Mouse (Mus musculus): ENCODE data around the gene Lingo4.

Lingo4 gene

DNA sequence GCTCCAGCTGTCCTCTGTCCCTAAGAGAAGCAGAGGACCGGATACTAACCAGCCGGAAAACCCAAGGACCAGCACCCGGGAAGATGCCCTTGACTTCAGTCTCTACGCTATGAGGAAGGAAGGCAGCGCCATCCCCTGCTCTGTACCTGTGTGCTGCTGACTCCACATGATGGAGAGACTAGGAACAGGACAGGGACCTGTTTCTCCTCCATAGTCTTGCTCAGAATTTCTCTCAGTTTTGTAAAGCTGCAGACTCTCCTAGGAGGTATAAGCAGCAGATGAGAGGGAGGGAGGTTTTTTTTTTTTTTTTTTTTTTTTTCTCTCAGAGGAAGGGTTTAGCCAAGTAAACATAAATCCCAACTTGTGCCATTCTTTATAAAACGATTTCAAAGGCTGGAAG lies at the start of gene Lingo4:
TSS of gene Lingo4 (plus strand) at position 301 of the 400 bp plus-strand sequence.
- no peak for DNase-seq

DNA sequence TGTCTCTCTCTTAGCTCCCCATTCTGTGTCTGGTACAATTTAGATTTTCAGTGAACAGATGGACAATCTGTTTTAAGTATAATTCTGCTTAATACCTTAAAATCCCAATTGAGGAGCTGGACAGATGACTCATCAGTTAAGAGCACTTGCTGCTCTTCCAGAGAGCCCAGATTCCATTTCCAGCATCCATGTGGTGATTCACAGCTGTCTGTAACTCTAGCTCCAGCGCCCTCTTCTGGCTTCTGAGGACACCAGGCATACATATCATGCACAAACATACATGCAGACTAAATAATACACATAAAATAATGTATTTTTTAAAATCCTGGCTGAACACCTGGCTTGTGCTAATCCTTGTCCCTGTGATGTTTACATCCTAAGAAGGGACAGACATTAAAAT lies 37.5 kb upstream of the Lingo4 start:
- no peak for DNase-seq

- DNase-seq, result no peak
Observed at GRCm38 (mm10) chr3:94362138-94362537, 36.2 kb upstream of the Lingo4 start, which contains the start of gene C2cd4d. Gene C2cd4d (plus strand): TSS chr3:94362438.

- DNase-seq, result peak in 1 of 2 experiments; percentile 44
Observed at GRCm38 (mm10) chr3:94363291-94364153, 34.8 kb upstream of the Lingo4 start.

DNA sequence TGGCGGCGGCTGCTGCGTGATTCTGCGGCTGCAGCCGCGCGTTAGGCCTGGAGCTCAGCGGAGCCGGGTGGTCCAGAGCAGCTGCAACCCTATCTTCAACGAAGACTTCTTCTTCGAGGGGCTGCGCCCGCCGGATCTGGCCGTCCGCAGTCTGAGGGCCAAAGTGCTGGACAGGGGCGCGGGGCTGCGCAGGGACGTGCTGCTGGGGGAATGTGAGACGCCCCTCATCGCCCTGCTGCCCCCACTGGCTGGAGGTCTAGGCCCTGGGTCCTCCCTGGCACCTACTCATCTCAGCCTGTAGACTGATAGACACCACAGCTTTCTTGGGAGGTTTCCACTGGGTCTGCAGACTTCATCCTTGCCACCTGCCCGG lies 34.2 kb upstream of the Lingo4 start:
- DNase-seq, result no peak

GRCm38 (mm10) chr3:94366761-94367160 lies 31.6 kb upstream of the Lingo4 start:
- DNase-seq, result peak; percentile 73 to 81

DNA sequence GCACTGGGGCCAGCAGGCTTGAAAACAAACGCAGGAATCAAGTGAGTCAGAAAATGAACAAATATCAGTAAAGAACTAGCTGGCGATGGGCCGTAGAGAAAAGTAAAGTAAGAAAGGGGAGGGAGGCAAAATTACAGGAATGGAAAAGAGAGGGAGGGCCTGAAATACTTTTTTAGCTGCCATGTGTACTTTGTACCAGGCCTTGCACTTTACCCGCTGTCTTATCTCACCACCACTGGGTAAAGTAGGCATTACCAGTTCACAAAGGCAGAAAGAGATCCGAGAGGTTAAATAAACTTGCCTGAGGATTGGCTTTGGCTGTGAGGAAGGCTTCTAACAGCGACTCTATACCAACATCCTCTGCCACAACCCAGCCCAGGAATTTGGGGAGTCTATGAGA lies 30.8 kb upstream of the Lingo4 start:
- DNase-seq, result no peak

DNA sequence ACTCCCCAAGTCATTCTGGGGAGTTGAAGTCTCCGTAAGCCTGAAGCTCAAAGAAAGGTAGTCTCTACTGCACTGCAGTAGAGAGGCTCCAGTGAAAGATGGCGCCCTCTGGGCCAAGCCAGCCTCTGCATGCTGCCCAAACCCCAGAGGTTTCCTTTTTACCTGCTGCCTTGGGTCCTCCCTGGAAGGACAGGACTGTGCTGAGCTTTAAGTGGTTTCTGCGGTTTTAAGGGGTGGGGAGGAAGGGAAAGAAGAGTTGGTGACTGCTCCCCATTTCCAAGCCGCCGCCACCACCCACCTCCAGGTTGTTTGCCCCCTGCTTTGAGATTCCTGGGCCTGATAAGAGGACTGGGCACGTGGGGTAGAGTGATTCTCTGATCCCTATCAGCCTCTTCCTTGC lies 29.7 kb upstream of the Lingo4 start:
- no peak for DNase-seq

DNA sequence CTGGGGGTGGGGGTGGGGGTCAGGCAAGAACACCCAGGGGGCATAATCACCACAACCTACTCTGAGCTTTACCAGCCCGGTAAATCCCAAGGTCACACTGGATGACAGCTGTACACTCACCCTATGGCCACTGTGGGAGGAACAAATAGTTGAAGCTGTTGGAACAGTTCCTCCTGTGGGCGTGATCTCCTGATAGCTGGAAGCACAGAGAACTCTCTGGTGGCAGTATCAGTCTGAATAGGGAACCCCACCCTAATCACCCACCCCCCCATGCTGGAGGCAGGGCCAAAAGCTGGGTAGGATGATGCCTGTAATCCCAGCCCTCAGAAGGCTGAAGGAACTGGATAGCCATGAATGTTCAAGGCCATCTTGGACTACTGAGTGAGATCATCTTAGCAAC lies 28.6 kb upstream of the Lingo4 start:
- no peak for DNase-seq

- peak; percentile 91 to 94 for DNase-seq
Observed at GRCm38 (mm10) chr3:94371637-94372036, 26.7 kb upstream of the Lingo4 start.

GRCm38 (mm10) chr3:94372038-94372437 lies 26.3 kb upstream of the Lingo4 start:
- DNase-seq, result no peak

DNA sequence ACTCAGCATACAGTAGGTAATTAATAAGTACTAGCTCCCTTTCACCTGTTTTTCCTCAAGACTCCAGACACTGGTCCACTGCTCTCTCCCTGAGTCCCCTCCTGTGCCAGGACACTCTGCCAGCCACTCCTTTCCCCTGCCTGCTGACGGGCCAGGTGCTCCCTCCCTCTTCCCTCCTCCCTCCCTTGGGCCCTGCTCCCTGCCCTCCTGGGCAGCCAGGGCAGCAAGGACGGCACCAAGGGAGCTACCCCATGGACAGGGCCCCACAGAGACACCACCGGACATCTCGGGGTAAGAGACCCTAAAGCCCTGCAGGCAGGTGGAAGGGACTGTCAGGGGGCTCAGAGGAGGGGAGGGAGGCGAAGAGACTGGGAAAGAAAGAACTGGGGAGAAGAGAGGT lies 25.7 kb upstream of the Lingo4 start, which contains the start of gene Rorc:
TSS of gene Rorc (plus strand) at position 154 of the 400 bp plus-strand sequence.
- peak; percentile 68 to 70 for DNase-seq

- DNase-seq, result peak in 1 of 2 experiments; percentile 27
Observed at GRCm38 (mm10) chr3:94373090-94373489, 25.2 kb upstream of the Lingo4 start.

DNA sequence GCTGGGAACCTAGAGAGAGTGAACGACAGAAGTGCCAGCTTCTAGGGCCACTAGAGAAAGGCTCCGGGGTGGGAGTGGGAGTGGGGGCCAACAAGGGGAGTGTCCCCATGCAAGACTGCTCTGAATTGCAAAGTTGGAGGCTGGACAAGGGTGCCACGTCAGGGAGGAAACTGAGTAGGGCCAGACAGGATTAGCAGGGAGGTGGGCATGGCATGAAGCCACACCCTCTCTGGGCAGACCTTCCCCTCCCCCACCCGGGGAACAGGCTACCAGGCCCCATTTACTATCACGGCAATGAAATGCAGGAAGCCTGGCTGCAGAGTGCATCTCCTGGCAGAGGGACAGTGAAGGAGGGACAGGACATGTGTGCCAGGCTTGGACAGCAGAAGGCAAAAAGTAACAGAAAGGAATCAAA lies 24.7 kb upstream of the Lingo4 start:
- peak; percentile 33 for DNase-seq

DNA sequence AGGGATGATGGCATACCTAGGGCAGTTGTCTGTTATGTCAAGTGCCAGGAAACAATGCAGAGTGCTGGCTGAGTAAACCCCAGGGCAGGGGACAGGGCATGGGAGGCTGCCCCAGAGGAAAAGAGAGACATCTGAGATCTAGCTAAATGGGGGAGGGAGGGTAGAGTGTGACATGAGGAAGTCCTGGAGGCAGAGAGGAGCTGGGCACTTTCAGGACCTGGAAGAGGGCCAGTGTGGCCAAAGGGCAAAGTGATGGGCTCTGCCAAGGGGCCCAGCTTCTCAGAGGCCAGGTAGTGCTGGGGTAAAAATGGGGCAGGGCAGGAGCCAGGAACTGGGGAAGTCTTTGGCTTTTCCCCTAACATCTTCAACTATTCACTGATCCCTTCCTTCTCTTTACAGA lies 23.7 kb upstream of the Lingo4 start:
- no peak for DNase-seq

DNA sequence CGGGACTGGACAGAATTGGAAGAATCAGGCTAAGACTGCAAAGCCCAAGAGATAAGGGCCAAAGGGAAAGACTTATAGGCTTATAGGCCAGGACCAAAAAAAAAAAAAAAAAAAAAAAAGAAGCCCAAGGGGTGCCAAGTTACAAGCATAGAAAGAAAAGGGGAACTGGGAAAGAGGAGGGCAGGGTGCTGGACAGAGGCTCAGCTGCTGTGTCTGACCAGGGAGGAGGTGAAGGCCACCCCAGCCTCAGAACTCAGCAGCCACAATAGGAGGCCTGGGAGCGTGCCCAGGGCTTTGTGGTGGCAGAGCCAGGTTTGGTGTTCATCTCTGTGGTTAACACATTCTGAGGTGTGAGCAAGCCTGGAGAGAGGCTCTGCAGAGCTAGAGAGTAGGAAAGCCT lies 23.2 kb upstream of the Lingo4 start:
- DNase-seq, result no peak

DNA sequence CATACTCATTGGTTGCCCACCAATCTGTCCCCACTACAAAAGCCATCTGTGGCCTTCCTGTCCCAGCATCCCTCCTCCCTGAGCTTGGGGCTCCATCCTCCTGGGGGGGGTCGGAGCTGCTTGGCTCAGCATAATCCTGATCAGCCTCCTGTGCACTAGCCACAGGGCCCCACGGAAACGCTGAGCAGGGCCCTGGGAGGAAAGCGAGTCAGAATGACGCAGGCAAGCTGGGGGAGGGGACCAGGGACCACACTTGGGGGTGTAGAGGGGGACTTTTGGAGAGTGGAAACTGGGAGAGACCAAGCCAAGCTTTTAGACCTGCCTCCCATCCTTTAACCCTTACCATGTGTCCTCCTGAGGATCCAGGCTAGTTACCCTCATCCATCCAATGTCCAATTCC lies 22.5 kb upstream of the Lingo4 start:
- DNase-seq, result no peak

- no peak for DNase-seq
Observed at GRCm38 (mm10) chr3:94377028-94377923, 21.0 kb upstream of the Lingo4 start.

DNA sequence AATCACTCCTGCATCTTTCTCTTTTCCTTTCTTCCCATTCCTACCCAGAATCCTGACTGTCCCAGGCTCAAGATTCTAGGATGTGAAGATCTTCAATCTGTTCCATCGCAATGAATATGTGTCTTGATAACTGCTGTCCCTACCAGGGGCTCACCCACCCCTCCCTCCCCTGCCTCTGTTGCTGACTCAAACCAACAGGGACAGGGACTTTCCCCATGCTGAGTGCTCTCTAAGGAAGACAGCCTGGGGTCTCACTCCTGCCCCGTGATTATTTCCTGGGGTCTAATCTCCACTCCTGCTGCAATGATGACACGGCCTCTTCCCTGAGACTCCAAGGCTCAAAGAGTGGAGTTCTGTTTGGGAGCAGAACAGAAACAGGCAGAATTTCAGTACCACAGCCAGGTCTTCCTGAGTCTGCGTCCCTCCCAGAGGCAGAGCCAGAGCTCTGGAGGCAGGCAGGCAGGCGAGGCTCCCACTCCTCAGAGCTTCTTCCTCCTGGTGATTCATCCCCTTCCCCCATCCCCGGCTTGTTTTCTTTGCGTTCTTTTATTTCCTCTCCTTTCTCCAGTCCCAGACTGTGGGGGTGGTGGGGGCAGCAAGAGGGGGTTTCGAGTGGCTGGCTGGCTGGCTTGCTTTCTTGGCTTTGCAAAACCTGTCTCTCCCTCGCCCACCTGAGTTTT lies 18.3 kb upstream of the Lingo4 start:
- no peak for DNase-seq

DNA sequence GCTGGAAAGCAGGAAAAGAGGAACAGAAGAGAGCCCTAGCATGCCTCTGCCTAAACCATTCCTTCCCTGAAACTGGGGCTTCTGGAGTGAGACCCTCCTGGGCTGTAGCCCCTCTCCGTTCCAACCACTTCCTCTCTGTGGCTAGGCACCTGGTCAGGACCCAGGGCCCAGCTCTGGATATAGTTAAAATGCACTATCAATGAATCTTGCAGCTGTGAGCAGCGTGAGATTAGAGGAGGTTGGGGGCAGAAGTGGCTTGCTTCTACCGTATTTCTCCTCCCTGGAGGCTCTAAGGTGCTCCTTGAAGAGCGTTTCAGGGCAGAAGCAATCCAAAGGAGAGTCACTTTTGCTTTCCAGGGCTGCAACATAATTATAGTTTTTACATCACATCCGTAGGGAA lies 16.0 kb upstream of the Lingo4 start:
- no peak for DNase-seq

DNA sequence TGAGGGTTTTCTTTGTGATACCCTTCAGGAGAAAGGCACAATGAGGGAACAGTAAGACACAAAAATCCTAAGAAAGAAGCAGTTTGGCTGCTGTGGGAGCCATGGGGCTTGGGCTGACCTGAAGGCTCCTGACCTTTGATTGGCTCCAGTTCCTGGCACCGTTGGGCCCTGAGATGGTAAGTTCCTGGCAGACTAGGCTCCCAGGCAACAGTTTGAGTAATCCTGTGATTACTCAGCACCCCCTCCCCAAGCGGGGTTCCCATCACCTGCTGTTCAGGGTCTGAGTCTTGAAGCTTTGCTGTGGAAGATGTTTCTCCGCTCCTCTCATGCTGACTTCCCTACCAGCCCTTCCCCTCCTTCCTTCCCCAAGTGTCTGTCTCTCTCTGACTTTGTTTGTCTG lies 14.8 kb upstream of the Lingo4 start:
- no peak for DNase-seq

DNA sequence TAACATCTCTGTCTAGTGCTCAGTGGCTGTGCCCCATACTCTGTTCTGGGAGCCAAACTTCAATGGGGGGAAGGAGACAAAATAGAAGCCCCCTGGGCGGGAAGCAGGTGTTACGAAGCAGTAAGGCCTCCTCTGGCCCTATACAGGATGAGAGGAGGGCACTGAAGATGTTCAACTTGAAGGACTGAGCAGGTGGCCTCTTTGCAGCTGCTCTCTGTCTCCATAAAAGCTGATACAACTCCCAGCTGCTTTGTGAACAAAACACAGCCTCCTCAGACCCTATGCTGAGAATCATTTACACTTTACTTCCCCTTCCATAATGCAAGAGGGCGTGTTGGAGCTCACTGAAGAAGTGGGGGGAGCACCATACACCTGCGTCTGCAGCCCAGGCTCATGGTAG lies 11.6 kb upstream of the Lingo4 start:
- DNase-seq, result no peak

DNA sequence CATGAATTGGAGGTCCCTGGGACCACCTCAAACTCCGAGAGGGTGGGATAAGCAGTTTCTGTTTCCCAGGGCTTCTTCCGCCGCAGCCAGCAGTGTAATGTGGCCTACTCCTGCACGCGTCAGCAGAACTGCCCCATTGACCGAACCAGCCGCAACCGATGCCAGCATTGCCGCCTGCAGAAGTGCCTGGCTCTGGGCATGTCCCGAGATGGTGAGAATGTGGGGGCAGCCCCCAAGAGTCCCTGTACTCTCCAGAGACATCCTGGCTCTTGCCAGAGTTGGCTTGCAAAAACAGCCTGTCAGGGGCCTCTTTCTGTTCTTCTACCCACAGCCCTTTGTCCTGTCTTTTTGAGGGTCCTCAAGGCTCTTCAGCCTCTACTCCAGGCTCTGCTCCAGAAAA lies 10.9 kb upstream of the Lingo4 start:
- DNase-seq, result no peak

All from lung, adult 18-20 months (tissue).